Mouse (Mus musculus) midbrain, embryonic 16.5 days (tissue): ENCODE measurements around the gene Cfap74. TPM values are rescaled to one million over a fixed set of nuclear protein-coding genes. Genes with fewer than 3 reads are reported as not detected.
A peak's percentile ranks its signal among the peaks of the same experiment; 100 is the strongest.

Experiments
- ATAC-seq: fragments of 200-750 bp; cut with Nextera tagmentation; 2 replicates; pipeline ENCODE4 v1.8.0; 2017; ENCODE audit warnings: moderate TSS enrichment
- H3K27ac ChIP-seq: fragments of 300-500 bp; sonication (generic); 2 replicates; pipeline ENCODE4 v1.5.1; 2014; ENCODE audit warnings: mild to moderate bottlenecking, low read length, mixed read lengths
- H3K27me3 ChIP-seq: fragments of 300-500 bp; sonication (generic); 2 replicates; pipeline ENCODE4 v1.6.1; 2014; ENCODE audit warnings: low read depth, low read length, mixed read lengths; ENCODE audit not compliant: control insufficient read depth, insufficient read depth
- H3K36me3 ChIP-seq: fragments of 300-500 bp; sonication (generic); 2 replicates; pipeline ENCODE4 v1.6.1; 2014; ENCODE audit warnings: mild to moderate bottlenecking, low read length, moderate library complexity, mixed read lengths; ENCODE audit not compliant: control insufficient read depth, insufficient read depth
- H3K4me1 ChIP-seq: fragments of 300-500 bp; sonication (generic); 2 replicates; pipeline ENCODE4 v1.6.1; 2014; ENCODE audit warnings: mild to moderate bottlenecking, low read length, mixed read lengths; ENCODE audit not compliant: control insufficient read depth, insufficient read depth
- H3K4me2 ChIP-seq: fragments of 300-500 bp; sonication (generic); 2 replicates; pipeline ENCODE4 v1.6.1; 2014; ENCODE audit warnings: mild to moderate bottlenecking, low read length, mixed read lengths
- H3K4me3 ChIP-seq: fragments of 300-500 bp; sonication (generic); 2 replicates; pipeline ENCODE4 v1.5.1; 2014; ENCODE audit warnings: low read depth, mild to moderate bottlenecking, low read length, moderate library complexity, mixed read lengths
- H3K9ac ChIP-seq: fragments of 300-500 bp; sonication (generic); 2 replicates; pipeline ENCODE4 v1.6.1; 2014; ENCODE audit warnings: low read depth, low read length, mixed read lengths
- H3K9me3 ChIP-seq: fragments of 300-500 bp; sonication (generic); replicated peaks from 2 replicates; pipeline ENCODE4 v1.6.1; 2014; ENCODE audit warnings: mild to moderate bottlenecking, low read length, mixed read lengths; ENCODE audit not compliant: control insufficient read depth, poor library complexity, severe bottlenecking
- WGBS: fragments of 180-500 bp; shearing (Covaris S2); extraction: QIAGEN DNeasy Blood & Tissue Kit; methylation state at CpG from one replicate; pipeline ENCODE4 v1.1.7; 2014; 5-methylcytosine and 5-hydroxymethylcytosine counted together
- polyA plus RNA-seq: library from polyadenylated mRNA; unstranded; fragments of >200 nt; fragmentation: Nextera tagmentation; extraction: Ambion mirVana; gene quantifications from 2 replicates; pipeline ENCODE4 v1.2.1, GENCODE M21; 2015

The Cfap74 gene
- polyA plus RNA-seq, 1 experiment from 2014 or later, result 5.9 TPM

DNA sequence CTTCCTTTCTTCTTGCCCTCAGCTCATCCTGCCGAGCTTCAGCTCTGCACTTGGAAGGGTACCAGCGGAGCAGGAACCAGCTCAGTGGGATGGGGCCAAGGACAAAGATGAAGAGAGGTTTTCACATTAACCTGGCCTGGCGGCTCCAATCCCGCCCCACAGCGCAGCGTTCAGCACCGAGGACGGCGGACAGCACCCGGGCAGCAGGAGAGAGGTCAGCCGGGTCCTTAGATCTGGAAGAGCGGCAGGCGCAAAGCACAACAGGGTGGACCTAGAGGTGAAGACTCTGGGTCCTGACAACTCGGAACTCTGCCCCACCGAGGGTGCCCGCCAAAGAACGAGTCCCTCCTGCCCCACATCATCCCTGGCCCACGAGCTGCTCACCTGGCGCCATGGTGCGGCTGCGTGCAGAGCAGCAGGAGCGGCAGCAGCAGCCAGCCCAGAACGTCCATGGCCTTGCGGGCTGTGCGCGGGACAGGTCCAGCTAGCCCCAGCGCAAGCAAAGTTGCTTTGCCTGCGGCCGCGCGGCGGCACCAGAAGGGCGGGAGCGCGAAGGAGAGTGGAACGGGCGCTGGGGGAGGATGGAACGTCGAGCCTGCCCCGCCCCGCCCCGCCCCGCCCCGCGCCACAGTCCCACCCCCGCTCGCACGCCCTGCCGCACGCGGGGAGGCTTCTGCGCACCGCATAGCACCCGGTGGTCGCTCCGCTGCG is 11.3 kb upstream of the Cfap74 start, which contains the start of gene Gabrd:
Gabrd (minus strand) TSS at position 602 of the 711 bp plus-strand sequence.
- Histone ChIP-seq H3K9me3 (no peaks in the 10 kb centered on the region), H3K36me3 (no peaks in the 10 kb centered on the region), H3K4me3 (peak within 1 kb of the TSS; percentile 45), H3K27me3 (peaks cover 26% of the 10 kb centered on the region), H3K27ac (no peak within 1 kb of the TSS), H3K4me1 (no peaks in the 10 kb centered on the region), H3K4me2 (peak within 1 kb of the TSS; percentile 83), H3K9ac (peak within 1 kb of the TSS; percentile 57)
- peak; percentile 36; the same call in 1 of the 2 replicates for ATAC-seq
- under 1% methylated on average over 41 of the region's 57 CpGs for WGBS

DNA sequence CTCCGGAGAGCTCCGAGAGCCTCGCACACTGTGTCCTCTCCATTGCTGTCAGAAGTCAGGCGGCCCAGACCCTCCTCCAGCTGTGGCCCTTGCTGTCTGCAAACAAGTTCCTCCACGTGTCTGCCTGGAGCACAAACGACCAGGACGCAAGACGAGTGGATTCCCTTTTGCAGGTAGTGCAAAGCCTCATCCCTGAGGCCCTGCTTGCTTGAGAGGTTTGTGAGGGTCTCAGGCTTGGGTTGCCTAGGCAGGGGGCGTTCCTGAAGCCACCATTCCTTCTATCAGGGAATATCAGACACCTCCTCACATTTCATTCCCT is 10.8 kb upstream of the Cfap74 start:
- peak; percentile 51; the same call in 1 of the 2 replicates for ATAC-seq
- Histone ChIP-seq H3K4me1 (no peaks in the 10 kb centered on the region), H3K27me3 (peaks cover 26% of the 10 kb centered on the region), H3K27ac (no peak overlapping the region), H3K4me2 (peak overlapping the region; percentile 83), H3K9me3 (no peaks in the 10 kb centered on the region), H3K4me3 (peak overlapping the region; percentile 45), H3K36me3 (no peaks in the 10 kb centered on the region), H3K9ac (peak overlapping the region; percentile 57; the same call in 1 of the 2 replicates)
- WGBS, result 4% methylated on average over 9 of the region's 9 CpGs

DNA sequence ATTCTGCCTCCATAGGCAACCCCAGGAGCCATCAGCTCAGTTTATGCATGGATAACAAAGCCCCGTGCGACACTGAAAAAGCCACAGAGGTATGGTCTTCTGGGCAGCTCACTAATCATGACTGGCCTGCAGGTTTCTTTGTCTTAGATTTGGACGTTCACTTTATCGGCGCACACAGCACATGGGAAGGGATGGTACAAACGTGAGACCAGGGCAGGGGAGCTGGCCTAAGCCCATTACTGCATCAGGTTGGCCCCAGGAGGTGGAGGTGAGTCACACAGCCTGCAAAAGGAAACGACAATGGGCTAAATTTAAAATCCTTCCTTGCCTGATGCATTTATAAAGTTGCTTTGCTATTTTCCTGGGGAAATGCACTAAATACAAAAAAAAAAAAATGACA is 7.9 kb upstream of the Cfap74 start:
- Histone ChIP-seq H3K9me3 (no peaks in the 10 kb centered on the region), H3K4me3 (no peak overlapping the region), H3K4me1 (no peaks in the 10 kb centered on the region), H3K4me2 (no peak overlapping the region), H3K27me3 (peaks cover 20% of the 10 kb centered on the region), H3K36me3 (no peaks in the 10 kb centered on the region), H3K27ac (no peak overlapping the region), H3K9ac (no peak overlapping the region)
- 66% methylated on average over 7 of the region's 7 CpGs for WGBS
- no peak for ATAC-seq

DNA sequence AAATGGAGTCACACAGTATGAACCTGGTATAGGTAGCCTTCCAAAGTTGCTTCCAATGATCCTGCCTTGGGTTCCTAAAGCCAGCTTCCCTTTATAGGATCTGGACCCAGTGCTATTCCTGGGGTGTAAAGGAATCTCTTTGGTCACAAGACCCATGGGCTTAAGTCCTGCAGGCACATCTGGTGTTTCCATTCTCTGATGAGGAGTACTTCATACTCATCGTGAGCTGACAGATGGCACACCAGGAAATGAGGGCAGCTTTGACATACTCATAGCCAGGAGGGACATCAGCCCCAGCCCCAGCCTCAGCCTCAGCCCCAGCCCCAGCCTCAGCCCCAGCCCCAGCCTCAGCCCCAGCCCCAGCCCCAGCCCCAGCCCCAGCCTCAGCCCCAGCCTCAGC is 6.5 kb upstream of the Cfap74 start:
- Histone ChIP-seq H3K9me3 (no peaks in the 10 kb centered on the region), H3K27ac (no peak overlapping the region), H3K4me2 (no peak overlapping the region), H3K36me3 (no peaks in the 10 kb centered on the region), H3K9ac (no peak overlapping the region), H3K4me1 (no peaks in the 10 kb centered on the region), H3K27me3 (peaks cover 8% of the 10 kb centered on the region), H3K4me3 (no peak overlapping the region)
- ATAC-seq, result no peak
- WGBS, result 48% methylated on average over 1 of the region's 1 CpGs

DNA sequence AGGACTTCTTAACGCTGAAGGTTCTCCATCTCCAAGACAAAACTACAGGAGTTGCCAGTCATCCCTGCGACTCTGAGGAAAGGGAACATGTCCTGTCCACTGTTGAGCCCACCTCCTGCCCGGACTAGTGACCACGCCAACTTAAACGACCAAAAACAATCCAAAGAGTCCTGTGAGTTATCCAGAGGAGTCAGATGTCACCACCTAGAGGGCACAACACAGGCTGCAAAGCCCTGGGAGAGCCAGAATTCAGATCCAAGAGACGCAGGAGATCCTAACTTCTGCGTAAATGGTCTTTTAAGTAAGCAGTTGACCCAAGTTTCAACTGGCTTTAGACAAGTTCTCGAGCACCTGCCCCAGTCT is 314 bp upstream of the Cfap74 start:
- 2% methylated on average over 8 of the region's 8 CpGs for WGBS
- Histone ChIP-seq H3K9ac (peak overlapping the region; percentile 45), H3K4me3 (peak overlapping the region; percentile 58), H3K4me1 (peaks cover 11% of the 10 kb centered on the region), H3K36me3 (no peaks in the 10 kb centered on the region), H3K27me3 (no peaks in the 10 kb centered on the region), H3K4me2 (peak overlapping the region; percentile 81), H3K27ac (no peak overlapping the region), H3K9me3 (no peaks in the 10 kb centered on the region)
- peak; percentile 61; the same call in 1 of the 2 replicates for ATAC-seq

DNA sequence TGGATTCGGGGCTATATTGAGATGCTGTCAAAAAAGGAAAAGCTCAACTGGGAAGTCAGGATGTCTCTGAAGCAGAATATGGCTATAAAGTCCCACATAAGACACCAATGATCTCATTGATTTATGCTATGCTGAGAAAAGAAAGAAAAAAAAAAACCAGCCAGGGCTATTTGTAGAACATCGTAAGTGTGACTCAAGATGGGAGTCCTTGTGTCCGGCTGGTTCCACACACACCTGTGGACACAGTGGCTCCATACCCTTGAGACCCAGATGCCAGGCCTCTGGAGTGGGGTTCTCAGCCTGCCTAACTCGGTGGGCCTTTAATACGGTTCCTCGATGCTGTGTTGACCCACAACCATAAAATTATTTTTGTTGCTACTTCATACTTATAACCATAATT is 3.1 kb downstream of the Cfap74 start:
- H3K4me1 ChIP-seq, result peaks cover 11% of the 10 kb centered on the region
- ATAC-seq, result no peak
- no peak overlapping the region for H3K4me3 ChIP-seq
- no peak overlapping the region for H3K9ac ChIP-seq
- no peaks in the 10 kb centered on the region for H3K27me3 ChIP-seq
- WGBS, result 94% methylated on average over 6 of the region's 6 CpGs
- no peak overlapping the region for H3K4me2 ChIP-seq
- H3K27ac ChIP-seq, result no peak overlapping the region
- no peaks in the 10 kb centered on the region for H3K9me3 ChIP-seq
- H3K36me3 ChIP-seq, result no peaks in the 10 kb centered on the region

DNA sequence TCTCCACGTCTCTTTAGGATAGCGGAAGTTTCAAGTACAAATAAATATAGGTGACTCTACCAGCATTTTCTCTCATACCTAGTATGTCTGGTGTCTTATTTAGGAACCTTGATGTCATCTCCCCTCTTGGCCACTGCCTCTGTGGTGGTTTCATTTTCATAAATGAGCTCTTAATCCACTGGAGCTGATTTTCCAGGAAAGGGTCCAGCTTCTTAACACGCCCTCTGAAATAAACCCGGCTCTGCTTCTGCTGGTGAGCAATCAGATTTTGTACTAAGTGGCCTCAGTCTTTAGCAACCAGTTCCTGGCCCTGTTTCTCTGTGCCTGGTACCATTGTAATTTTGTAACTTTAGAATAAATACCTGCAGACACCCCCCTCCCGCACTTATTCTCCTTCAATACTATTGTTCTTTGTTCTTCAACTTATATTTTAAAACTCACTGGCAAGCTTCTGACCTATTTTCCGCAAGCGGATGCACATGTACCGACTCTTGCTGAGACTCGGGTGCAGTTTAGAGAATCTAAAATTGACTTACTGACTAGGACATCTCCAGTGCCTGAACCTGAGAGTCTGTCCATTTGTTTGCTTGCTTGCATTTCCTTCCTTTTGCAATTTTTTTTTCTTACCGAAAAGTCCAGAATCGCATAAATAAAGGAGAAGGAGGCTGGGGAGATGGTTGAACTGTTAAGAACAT is 4.8 kb downstream of the Cfap74 start:
- 92% methylated on average over 11 of the region's 11 CpGs for WGBS
- H3K4me2 ChIP-seq, result no peak overlapping the region
- H3K27me3 ChIP-seq, result no peaks in the 10 kb centered on the region
- H3K4me1 ChIP-seq, result peaks cover 6% of the 10 kb centered on the region
- H3K9me3 ChIP-seq, result no peaks in the 10 kb centered on the region
- no peak overlapping the region for H3K9ac ChIP-seq
- H3K36me3 ChIP-seq, result no peaks in the 10 kb centered on the region
- H3K4me3 ChIP-seq, result no peak overlapping the region
- no peak overlapping the region for H3K27ac ChIP-seq
- no peak for ATAC-seq

DNA sequence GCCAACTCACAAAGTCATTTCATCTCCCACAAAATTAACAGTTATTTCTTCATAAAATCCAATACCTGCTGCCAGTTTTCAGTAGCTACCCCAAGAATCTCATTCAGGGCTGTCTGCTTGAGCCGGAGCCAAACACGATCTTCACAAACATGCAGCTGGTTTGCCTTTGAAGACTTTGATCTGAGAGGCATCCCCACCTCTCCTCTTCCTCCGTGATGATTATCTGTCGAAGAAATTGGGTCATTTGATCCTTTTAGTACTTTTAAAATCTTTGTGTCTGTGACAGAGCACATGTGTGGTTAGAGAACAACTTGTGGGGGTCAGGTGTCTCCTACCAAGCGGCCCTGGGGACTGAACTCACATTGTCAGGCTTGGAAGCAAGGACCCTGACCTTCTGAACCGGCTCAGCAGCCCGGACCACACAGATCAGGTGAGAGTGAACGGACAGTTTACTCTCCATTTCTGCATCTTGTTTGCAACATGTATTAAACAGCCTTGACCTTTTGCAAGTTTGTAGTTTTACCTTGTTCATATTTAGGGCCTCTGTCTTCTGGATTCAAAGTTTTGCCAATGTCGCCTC is 5.8 kb downstream of the Cfap74 start:
- Histone ChIP-seq H3K27ac (no peak overlapping the region), H3K4me1 (peaks cover 4% of the 10 kb centered on the region; the same call in 1 of the 2 replicates), H3K4me3 (no peak overlapping the region), H3K9ac (no peak overlapping the region), H3K4me2 (no peak overlapping the region), H3K9me3 (no peaks in the 10 kb centered on the region), H3K36me3 (no peaks in the 10 kb centered on the region), H3K27me3 (no peaks in the 10 kb centered on the region)
- WGBS, result 85% methylated on average over 9 of the region's 9 CpGs
- no peak for ATAC-seq

DNA sequence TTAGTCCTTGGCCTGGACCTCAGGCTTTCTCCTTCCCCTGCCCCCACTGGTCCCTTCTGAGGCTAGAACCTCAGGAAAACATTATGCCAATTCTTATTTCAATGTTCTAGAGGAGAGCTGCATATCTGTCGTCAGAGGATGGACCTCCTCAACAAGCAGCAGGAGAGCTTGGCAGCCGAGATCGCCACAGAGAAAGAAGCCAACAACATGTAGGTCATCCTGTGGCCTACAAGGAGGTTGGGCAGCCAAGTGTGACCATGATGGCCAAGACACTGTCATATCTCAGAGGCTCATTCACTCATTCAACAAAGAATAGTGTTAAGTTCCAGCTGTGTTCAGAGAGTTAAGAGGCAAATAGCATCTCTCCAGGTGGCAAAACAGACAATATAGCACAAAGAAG is 11.1 kb downstream of the Cfap74 start:
- no peak overlapping the region for H3K9ac ChIP-seq
- no peaks in the 10 kb centered on the region for H3K36me3 ChIP-seq
- no peak overlapping the region for H3K27ac ChIP-seq
- no peaks in the 10 kb centered on the region for H3K4me1 ChIP-seq
- no peak overlapping the region for H3K4me3 ChIP-seq
- ATAC-seq, result no peak
- no peaks in the 10 kb centered on the region for H3K9me3 ChIP-seq
- no peaks in the 10 kb centered on the region for H3K27me3 ChIP-seq
- 87% methylated on average over 3 of the region's 3 CpGs for WGBS
- H3K4me2 ChIP-seq, result no peak overlapping the region
